Mouse (Mus musculus) lung, adult 2 months (tissue): ENCODE data around the gene Gal3st1.

Experiments
- CTCF ChIP-seq: fragments of 200-500 bp; IDR thresholded peaks from 2 replicates; pipeline ENCODE4 v1.5.1; 2011; ENCODE audit warnings: mild to moderate bottlenecking, low read length, control low read depth; ENCODE audit not compliant: insufficient read depth
- POLR2A ChIP-seq: fragments of 200-500 bp; IDR thresholded peaks from 2 replicates; pipeline ENCODE4 v1.6.1; 2011; ENCODE audit warnings: low read depth, mild to moderate bottlenecking, control low read depth, low read length, borderline replicate concordance; ENCODE audit errors: extremely low read depth

- no peak for TF ChIP-seq CTCF
- TF ChIP-seq POLR2A: no peak
Observed at GRCm38 (mm10) chr11:4005220-4005805, 21.9 kb downstream of the Gal3st1 start.
